Mouse (Mus musculus): Measurements from ENCODE around the gene Fam149b.

The Fam149b gene

GRCm38 (mm10) chr14:20389446-20390079 lies 41.6 kb downstream of the Fam149b start:
- no peak for DNase-seq (ENCODE audit: low read depth, low spot score)

- no peak for DNase-seq (ENCODE audit: low read depth, low spot score)
These were observed 44.4 kb downstream of the Fam149b start for GRCm38 (mm10) chr14:20392326-20392725.

GRCm38 (mm10) chr14:20393205-20393913 lies 45.4 kb downstream of the Fam149b start, which contains the start of gene Mrps16:
Gene Mrps16 (minus strand): TSS chr14:20393634.
- DNase-seq (ENCODE audit: low read depth, low spot score), result peak; percentile 94

- no peak for DNase-seq (ENCODE audit: low read depth, low spot score)
These were observed 49.3 kb downstream of the Fam149b start for GRCm38 (mm10) chr14:20397220-20397619.

DNA sequence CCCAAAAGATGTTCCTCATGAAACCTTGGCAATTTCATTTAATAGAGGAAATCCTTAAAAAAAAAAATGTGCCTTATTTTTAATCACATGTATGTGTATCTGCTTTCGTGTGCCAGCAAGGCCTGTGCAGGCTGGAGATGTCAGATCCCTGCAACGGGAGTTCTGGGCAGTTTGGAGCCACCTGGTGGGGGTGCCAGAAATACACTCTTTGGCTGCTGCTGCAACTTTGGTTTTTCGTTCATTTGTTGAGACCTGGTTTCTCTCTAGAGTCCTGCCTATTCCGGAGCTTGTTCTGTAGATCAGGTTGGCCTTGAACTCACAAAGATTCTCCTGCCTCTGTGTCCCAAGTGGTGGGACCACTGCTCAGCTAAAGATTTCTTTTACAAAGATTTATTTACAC lies 50.9 kb downstream of the Fam149b start:
- DNase-seq (ENCODE audit: low read depth, low spot score), result no peak

DNA sequence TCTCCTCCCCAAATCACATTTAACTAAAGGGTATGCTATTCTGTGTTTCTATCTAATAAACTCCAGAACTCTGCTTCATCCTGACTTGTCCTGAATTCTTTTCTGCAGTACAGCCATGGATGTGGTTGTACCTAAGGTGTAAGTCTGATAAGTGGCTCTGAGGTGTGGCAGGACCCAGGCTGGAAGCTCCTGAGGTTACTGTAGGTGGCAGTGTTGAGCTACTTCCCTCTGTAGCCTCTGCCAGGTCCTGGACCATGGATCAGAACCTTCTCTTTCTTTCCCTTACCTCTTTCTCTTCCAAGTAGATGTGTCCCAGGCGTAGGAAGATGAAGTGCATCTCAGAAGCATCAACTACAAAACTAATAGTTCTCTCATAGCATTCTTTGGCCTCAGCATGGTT lies 52.1 kb downstream of the Fam149b start:
- peak; percentile 42 for DNase-seq (ENCODE audit: low read depth, low spot score)

GRCm38 (mm10) chr14:20422257-20422656 lies 74.3 kb downstream of the Fam149b start:
- DNase-seq (ENCODE audit: low read depth, low spot score), result no peak

DNA sequence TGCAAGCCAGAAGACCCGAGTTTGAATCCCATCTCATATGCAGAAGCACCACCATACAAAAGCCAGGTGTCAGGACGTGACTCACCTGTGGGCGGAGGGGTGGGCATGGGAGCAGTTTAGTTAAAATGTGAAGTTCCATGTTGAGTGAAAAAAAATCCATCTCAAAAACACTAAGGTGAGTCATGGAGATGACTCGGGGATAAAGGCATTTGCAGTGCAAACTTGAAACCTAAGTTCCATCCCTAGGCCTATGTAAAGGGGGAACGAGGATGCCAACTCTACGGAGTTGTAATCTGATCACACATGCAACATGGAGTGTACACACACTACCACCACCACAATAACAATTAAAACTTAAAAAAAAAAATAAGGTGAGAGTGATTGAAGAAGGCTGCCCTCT lies 75.1 kb downstream of the Fam149b start:
- no peak for DNase-seq (ENCODE audit: low read depth, low spot score)

DNA sequence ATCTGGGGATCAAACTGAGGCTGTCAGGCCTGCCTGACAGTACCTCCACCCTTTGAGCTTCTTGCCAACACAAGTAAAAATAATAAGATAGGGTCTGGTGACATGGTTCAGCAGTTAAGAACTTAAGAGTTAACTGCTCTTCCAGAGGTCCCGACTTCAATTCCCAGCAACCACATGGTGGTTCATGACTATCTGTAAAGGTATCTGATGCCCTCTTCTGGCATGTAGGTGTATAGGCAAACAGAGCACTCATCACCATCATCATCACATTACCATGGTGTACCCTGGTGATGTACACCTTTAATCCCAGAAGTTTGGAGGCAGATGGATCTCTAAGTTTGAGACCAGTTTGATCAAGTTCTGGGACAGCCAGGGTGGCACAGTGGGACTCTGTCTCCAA lies 80.6 kb downstream of the Fam149b start:
- no peak for DNase-seq (ENCODE audit: low read depth, low spot score)

DNA sequence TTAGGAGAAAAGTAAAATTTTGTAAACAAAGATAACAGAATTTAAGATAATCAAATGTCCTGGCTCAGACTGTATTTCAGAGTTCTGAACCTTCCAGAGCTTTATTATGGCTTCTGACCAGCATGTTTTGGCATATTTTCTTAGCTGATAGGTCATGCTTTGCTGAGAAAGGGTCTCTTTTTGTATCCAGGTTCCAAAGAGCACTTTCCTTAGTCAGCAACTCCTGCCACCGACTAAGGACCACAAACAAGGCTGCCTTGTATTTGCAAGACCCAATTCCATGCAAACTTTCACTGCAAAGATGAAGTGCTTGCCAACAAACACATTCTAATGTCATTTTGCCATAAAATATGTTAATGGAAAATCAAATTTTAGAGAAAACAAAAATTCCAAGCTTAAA lies 81.9 kb downstream of the Fam149b start:
- DNase-seq (ENCODE audit: low read depth, low spot score), result no peak

DNA sequence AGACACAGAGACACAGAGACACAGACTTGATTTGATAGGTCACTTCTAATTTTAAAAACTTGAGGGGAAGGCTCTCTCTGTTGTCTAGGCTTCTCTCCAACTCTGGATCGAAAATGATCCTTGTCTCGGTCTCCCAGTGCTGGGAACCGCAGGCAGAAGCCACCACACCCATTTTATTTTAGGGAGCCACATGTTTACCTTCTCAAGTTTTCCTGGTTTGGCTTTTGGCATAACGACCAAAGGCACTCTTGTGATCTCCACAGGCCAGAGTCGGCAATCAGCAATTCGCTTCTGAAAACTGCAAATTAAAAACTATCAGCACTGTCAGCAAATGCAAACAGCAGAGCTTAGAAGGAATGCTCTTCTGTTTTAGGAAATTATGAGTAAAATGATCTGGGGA lies 83.8 kb downstream of the Fam149b start:
- DNase-seq (ENCODE audit: low read depth, low spot score), result no peak

- no peak for DNase-seq (ENCODE audit: low read depth, low spot score)
These were observed 84.5 kb downstream of the Fam149b start for GRCm38 (mm10) chr14:20432420-20432819.

Data from retina, adult 2 months (tissue).